Mouse (Mus musculus): Measurements from ENCODE around the gene Emg1.

Gene Emg1

GRCm38 (mm10) chr6:124711824-124712782 lies at the start of gene Emg1, which contains the start of gene Phb2:
TSS of gene Emg1 (minus strand) at chr6:124712178.
TSS of gene Phb2 (plus strand) at chr6:124712336.
- DNase-seq = peak; percentile 99

DNA sequence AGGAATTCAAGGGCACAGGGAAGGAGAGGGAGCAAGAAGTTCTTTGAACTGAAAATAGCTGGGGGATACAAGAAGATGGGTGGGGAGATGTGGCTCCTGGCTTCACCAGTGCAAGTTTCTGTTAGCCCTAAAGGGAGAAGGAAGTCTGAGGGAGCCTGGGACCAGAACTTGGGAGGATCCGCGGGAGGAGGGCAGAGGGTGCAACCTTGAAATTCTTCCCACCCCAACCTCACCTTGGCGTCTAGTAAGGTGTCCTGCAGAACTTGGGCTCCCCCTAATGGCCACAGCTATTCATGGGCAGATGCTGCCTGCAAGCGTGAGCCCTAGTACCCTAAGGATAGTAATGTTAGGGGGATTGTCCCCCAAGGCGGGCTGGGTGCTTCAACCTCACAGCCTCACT lies 47.3 kb upstream of the Emg1 start:
- DNase-seq = peak; percentile 94

- no peak for DNase-seq
Measured at GRCm38 (mm10) chr6:124758849-124759232, 46.9 kb upstream of the Emg1 start.

- DNase-seq = peak; percentile 72
Measured at GRCm38 (mm10) chr6:124757909-124758848, 46.2 kb upstream of the Emg1 start.

GRCm38 (mm10) chr6:124757351-124757880 lies 45.4 kb upstream of the Emg1 start:
- DNase-seq = no peak

GRCm38 (mm10) chr6:124756652-124757350 lies 44.8 kb upstream of the Emg1 start:
- DNase-seq = peak; percentile 82

DNA sequence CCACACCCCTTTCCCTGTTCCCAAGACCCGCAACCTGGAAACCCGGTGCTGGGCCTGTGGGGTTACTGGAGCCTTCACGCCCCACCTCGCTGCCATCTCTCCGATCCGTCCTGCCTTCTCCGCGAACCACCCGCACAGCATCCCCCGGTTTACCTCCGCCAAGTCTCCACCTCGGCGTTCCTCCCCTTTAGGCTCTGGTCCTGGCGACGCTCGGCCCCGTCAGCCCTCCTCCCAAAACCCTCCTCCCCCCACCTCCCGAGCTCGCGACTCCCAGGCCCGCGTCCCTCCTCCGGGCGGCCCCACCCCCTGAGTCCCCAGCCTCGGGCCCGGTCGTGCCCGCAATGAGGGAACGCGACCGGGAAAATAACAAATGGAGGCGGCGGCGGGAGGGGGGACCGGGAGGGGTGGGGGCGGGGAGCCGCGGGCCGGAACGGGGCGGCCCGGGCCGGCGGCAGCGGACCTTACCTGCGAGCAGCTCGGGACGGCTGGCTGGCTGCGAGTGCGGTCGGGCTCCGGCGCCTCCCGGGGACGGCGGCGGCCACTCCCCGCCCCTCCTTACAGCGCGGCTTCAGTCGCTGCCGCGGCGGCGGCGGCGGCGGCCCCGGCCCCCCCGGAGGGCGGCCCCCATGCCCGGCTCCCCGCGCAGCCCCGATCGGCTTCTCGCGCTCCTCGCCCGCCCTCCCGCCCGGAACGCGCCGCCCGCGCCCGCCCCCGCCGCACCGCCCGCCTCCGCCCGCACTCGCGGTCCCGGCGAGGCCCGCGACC lies 44.0 kb upstream of the Emg1 start, which contains the start of the genes Gm45234 and Atn1:
Gm45234 (minus strand) TSS at position 191 of the 765 bp plus-strand sequence.
Atn1 (minus strand) TSS at position 694 of the 765 bp plus-strand sequence.
- peak; percentile 65 for DNase-seq

- DNase-seq = no peak
Measured at GRCm38 (mm10) chr6:124755306-124755705, 43.3 kb upstream of the Emg1 start.

- no peak for DNase-seq
Measured at GRCm38 (mm10) chr6:124753861-124754260, 41.9 kb upstream of the Emg1 start.

DNA sequence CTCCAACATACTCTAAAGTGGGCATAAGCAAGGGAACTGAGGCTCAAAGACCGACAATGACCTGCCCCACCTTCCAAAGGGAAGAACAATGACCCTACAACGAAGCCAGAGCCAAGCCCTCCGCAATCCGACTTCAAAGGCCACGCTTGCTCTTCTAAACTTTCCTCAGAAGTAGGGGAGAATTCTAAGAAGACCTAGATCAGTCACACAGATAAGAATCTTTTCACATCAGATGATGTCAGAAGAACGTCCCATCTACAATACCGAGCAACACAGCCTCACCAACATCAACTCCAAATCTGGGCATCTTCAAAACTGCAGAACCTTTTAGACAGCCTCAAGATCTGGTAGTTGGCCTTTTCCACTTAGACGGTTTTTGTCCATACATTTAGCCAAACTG lies 38.4 kb upstream of the Emg1 start:
- no peak for DNase-seq

DNA sequence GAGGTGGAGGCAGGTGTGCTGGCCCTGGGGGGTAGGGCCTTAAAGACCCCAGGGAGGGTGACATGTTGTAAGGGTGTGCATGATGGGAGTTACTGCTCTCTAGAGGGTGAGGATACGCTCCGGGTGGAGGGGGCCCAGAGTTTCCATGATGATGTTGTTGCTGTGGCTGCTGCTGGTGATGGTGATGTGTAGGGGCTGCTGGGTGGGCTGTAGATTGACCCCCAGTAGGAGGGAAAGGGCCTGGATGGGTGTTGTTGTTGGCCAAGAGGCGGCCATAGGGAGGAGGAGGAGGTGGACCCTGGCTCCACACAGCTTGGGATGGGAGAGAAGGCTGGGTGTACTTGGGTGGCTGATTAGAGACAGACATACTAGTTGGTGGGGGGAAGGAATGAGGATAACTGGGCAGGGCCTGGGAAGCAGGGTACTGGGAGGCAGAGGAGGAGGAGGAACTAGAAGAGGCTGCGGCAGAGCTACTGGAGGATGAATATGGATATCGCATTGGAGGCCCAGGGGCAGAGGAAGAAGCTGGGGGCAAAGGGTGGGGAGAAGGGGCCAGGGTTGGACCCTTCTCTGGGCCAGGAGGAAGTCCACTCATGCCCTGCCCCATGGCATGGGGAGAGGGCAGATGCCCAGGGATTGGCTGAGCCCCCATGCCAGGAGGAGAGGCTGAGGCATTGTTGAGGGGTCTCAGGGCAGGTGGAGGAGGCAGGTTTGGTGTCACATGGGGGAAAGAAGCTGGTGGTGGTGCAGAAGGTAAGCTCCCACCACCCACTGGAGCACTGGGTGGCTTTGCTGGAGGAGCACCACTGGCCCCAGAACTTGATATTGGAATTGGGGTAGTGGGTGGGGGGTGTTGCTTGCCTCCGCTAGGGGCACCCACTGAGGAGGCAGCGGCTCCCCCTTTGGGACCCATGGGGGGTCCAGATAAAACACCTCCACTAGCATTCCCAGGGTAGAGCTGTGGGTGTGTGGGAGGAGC lies 35.0 kb upstream of the Emg1 start:
- DNase-seq = no peak

- DNase-seq = no peak
Measured at GRCm38 (mm10) chr6:124746296-124746605, 34.3 kb upstream of the Emg1 start.

DNA sequence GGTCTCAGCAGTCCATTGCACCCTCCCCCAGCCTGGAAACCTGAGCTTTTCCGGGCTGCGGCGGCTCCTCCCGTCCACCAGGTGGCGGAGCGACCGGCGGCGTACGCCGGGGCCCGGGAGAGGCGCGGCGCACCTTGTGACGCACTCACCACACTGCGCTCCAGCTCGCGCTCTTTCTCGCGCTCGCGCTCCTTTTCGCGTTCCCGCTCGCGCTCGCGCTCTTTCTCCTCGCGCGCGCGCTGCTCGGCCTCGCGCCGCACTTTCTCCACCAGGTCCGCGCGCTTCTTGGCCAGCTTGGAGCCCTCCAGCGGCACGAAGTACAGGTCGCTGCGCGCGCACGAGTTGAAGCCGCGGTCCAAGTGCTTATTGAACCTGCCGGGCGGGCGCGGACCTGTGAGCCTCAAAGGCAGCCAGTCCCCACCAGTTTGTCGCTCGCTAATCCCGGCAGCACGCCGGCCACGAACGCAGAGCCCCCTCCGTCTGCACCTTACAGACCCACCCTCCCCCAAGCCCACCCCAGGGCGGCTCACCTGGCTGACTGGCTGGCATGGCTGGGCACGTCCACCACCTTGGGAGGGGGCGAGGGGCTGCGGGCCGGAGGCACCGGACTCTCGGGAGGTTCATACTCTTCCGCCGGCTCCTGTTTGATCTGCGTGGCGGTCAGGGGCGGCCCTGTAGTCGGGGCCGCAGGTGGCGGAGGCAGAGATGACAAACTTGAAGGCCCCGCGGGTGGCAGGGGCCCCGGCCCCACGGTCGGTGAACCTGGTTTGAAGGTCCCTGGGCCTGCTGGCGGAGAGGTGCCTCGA lies 33.7 kb upstream of the Emg1 start:
- DNase-seq = peak; percentile 97

DNA sequence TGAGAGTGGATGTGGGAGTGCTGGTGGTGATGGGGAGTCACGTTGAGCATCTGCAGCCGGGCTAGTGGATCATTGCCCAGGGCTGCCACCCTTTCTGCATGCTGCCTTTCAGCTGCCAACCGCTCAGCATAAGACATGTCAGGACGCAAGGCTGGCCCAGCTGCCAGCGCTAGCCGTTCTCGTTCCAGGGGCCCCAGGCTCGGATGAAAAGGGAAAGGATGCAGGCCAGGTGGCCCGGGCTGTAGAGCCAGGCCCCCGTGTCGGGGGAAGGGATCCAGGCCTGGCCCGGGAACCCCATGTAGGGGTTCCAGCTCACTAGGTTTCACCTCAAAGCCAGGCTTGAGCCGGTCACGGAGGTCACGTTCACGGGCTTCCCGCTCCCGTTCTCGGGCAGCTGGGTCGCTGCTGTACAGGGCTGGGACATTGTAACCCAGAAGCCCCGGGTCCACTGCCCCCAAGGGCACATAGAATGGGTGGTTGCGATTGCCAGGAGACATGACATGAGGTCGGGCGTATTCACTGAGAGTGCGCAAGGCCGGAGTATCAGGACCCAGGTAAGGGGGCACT lies 32.9 kb upstream of the Emg1 start:
- no peak for DNase-seq

- no peak for DNase-seq
Measured at GRCm38 (mm10) chr6:124743647-124744046, 31.7 kb upstream of the Emg1 start.

DNA sequence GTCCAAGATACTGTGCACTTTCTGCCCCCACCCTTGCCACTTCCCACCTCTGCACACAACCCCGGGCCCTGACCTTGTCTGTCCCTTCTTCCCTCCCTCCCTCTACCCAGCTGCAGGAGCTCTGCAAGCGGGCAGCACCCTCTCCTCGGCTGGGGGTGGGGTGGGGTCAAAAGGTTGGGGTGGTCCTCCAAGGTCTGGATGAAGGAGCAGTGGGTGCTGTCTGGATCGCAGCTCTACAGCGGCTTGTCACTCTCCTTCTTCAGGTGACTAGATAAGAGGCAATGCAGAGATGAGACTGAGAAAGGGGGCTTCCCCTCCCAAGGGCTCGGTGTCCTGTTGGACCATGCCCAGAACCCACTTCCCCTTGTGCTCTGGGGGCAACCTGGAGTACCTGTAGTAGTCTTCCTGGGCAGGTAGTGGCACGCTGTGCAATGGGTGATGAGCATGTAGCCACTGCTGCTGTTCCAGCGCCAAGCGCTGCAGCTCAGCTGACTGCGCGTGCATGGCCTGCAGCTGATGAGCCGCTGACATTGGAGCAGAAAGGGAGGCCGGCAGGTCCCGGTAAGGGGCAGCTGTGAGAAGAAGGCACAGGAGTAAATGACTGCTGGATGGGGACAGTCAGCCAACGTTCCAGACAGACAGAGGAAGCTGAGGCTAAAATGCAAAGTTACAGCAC lies 31.0 kb upstream of the Emg1 start:
- DNase-seq = no peak

DNA sequence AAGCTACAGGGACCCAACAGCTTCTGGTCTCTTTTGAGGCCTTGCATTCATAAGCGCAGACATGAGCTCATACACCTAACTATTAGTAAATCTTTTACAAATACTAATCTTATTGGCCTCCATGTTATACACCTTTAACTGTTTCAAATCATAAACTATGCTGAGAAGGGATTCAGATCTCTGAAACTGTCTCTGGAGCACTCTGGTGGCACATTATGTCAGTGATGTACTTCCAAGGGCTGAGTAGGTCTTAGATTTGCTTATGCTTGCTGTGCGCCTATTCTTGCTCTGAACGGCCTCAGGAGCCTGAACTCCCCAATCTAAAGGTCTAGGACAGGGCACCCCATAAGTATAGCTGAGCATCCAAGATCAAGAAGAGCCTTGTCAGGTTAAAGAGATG lies 29.9 kb upstream of the Emg1 start:
- no peak for DNase-seq

All from kidney, adult 9 months (tissue).